Mouse (Mus musculus) kidney, adult 8-10 months (tissue): Measurements from ENCODE around the gene C530008M17Rik.

ENCODE experiments used
- DNase-seq, 2 experiments: peaks; one replicate each; pipeline ENCODE4 v3.0.0; 2022

Gene C530008M17Rik

GRCm38 (mm10) chr5:76843448-76843847, 187.1 kb downstream of the C530008M17Rik start:
- DNase-seq, result peak; percentile 30 to 73

- no peak for DNase-seq
Observed at GRCm38 (mm10) chr5:76843851-76844419, 187.6 kb downstream of the C530008M17Rik start.

GRCm38 (mm10) chr5:76844618-76845186, 188.4 kb downstream of the C530008M17Rik start:
- DNase-seq, result no peak

GRCm38 (mm10) chr5:76847106-76847505, 190.8 kb downstream of the C530008M17Rik start:
- DNase-seq, result no peak

- no peak for DNase-seq
Observed at GRCm38 (mm10) chr5:76851316-76851715, 195.0 kb downstream of the C530008M17Rik start.

- peak; percentile 49 to 80 for DNase-seq
Observed at GRCm38 (mm10) chr5:76853549-76853948, 197.2 kb downstream of the C530008M17Rik start.

- DNase-seq, result no peak
Observed at GRCm38 (mm10) chr5:76855829-76856600, 199.7 kb downstream of the C530008M17Rik start.

GRCm38 (mm10) chr5:76857103-76858015, 201.0 kb downstream of the C530008M17Rik start:
- no peak for DNase-seq

- no peak for DNase-seq
Observed at GRCm38 (mm10) chr5:76858444-76858843, 202.1 kb downstream of the C530008M17Rik start.

GRCm38 (mm10) chr5:76866819-76867218, 210.5 kb downstream of the C530008M17Rik start:
- DNase-seq, result no peak

GRCm38 (mm10) chr5:76868693-76869286, 212.5 kb downstream of the C530008M17Rik start:
- DNase-seq, result peak; percentile 14 to 15

- no peak for DNase-seq
Observed at GRCm38 (mm10) chr5:76869553-76869952, 213.2 kb downstream of the C530008M17Rik start.

- DNase-seq, result no peak
Observed at GRCm38 (mm10) chr5:76876106-76876758, 219.9 kb downstream of the C530008M17Rik start.

GRCm38 (mm10) chr5:76884107-76884506, 227.8 kb downstream of the C530008M17Rik start:
- no peak for DNase-seq

GRCm38 (mm10) chr5:76887011-76887410, 230.7 kb downstream of the C530008M17Rik start:
- no peak for DNase-seq

GRCm38 (mm10) chr5:76892608-76893007, 236.3 kb downstream of the C530008M17Rik start:
- DNase-seq, result no peak

- no peak for DNase-seq
Observed at GRCm38 (mm10) chr5:76893084-76893483, 236.8 kb downstream of the C530008M17Rik start.

- DNase-seq, result no peak
Observed at GRCm38 (mm10) chr5:76902131-76902530, 245.8 kb downstream of the C530008M17Rik start.

- no peak for DNase-seq
Observed at GRCm38 (mm10) chr5:76904713-76905404, 248.5 kb downstream of the C530008M17Rik start.

- DNase-seq, result peak; percentile 91 to 95
Observed at GRCm38 (mm10) chr5:76905405-76906154, 249.3 kb downstream of the C530008M17Rik start, which contains the start of gene Aasdh. Gene Aasdh (minus strand): TSS chr5:76905514.

- DNase-seq, result no peak
Observed at GRCm38 (mm10) chr5:76906155-76906499, 249.8 kb downstream of the C530008M17Rik start.
